In genomic region chr11:3526207-3526606, GRCm38 (mm10) we compare ENCODE assay signal across 10 mouse cellular contexts. TPM values are rescaled to one million over a fixed set of nuclear protein-coding genes. Genes with fewer than 3 reads are reported as not detected.
"Had no signal": no experiment of that assay in that cellular context is flagged by ENCODE, and none has a peak within 500 bp of the region (broad histone marks: within the 10 kb centered on the region; RNA-seq: fewer than 3 reads in every experiment).

No protein-coding gene starts in this region.

- H3K9me3 ChIP-seq: limb, embryonic 13.5 days; liver, embryonic 15.5 days; midbrain, embryonic 13.5 days; neural tube, embryonic 12.5 days had no signal

- H3K4me3 ChIP-seq: limb, embryonic 13.5 days; liver, embryonic 15.5 days; midbrain, embryonic 13.5 days; neural tube, embryonic 12.5 days had no signal

- DNase-seq: lung, adult 2 months; lung, postnatal 36 days; spleen, adult 18-20 months; thymus, adult 18-20 months; thymus, postnatal 14 days had no signal

- H3K9ac ChIP-seq: limb, embryonic 13.5 days; liver, embryonic 15.5 days; midbrain, embryonic 13.5 days; neural tube, embryonic 12.5 days had no signal

- H3K27ac ChIP-seq: limb, embryonic 13.5 days; liver, embryonic 15.5 days; midbrain, embryonic 13.5 days; neural tube, embryonic 12.5 days had no signal

- H3K27me3 ChIP-seq: limb, embryonic 13.5 days; liver, embryonic 15.5 days; midbrain, embryonic 13.5 days; neural tube, embryonic 12.5 days had no signal

- H3K4me1 ChIP-seq: limb, embryonic 13.5 days; liver, embryonic 15.5 days; midbrain, embryonic 13.5 days; neural tube, embryonic 12.5 days had no signal

RNA-seq across cellular contexts. Expression of gene Pla2g3, which starts 38.1 kb away (rescaled TPM):
- total RNA-seq: megakaryocyte progenitor cell, adult 5-6 weeks had no signal
